Mouse (Mus musculus) erythroblast, embryonic 14.5 days (primary cell): ENCODE data around the gene Tmem87b.

Source experiments
- GATA1 ChIP-seq: IDR thresholded peaks from 2 replicates; pipeline ENCODE4 v1.6.1; 2012; ENCODE audit warnings: low read length, inconsistent platforms, mixed read lengths
- TAL1 ChIP-seq: IDR thresholded peaks from 3 replicates; pipeline ENCODE4 v1.6.1; 2012; ENCODE audit warnings: low read length, inconsistent platforms, mixed read lengths

GRCm38 (mm10) chr2:128903661-128904060 is 85.7 kb downstream of the Tmem87b start:
- no peak for TF ChIP-seq GATA1
- TF ChIP-seq TAL1: no peak
